Mouse (Mus musculus) liver, embryonic 15.5 days (tissue): Measurements from ENCODE around the gene Calhm3. TPM values are rescaled to one million over a fixed set of nuclear protein-coding genes. Genes with fewer than 3 reads are reported as not detected.
A peak's percentile ranks its signal among the peaks of the same experiment; 100 is the strongest.
"Not testable (repeated sequence)": the region's sequence is repeated elsewhere in the genome, so short reads cannot be mapped to it uniquely, and the experiment has no call there.

Experiments
- ATAC-seq: fragments of 200-750 bp; cut with Nextera tagmentation; 2 replicates; pipeline ENCODE4 v1.8.0; 2017; ENCODE audit warnings: moderate number of reproducible peaks, mild to moderate bottlenecking, moderate library complexity; ENCODE audit not compliant: insufficient read depth
- H3K27ac ChIP-seq: fragments of 300-500 bp; sonication (generic); replicated peaks from 2 replicates; pipeline ENCODE4 v1.5.1; 2015; ENCODE audit warnings: mild to moderate bottlenecking, inconsistent platforms
- H3K27me3 ChIP-seq: fragments of 300-500 bp; sonication (generic); 2 replicates; pipeline ENCODE4 v1.6.1; 2015; ENCODE audit warnings: mild to moderate bottlenecking, inconsistent platforms
- H3K36me3 ChIP-seq: fragments of 300-500 bp; sonication (generic); replicated peaks from 2 replicates; pipeline ENCODE4 v1.6.1; 2015; ENCODE audit warnings: moderate library complexity, mild to moderate bottlenecking, inconsistent platforms
- H3K4me1 ChIP-seq: fragments of 300-500 bp; sonication (generic); replicated peaks from 2 replicates; pipeline ENCODE4 v1.6.1; 2015; ENCODE audit warnings: inconsistent platforms
- H3K4me2 ChIP-seq: fragments of 300-500 bp; sonication (generic); 2 replicates; pipeline ENCODE4 v1.6.1; 2015; ENCODE audit warnings: moderate library complexity, mild to moderate bottlenecking, inconsistent platforms
- H3K4me3 ChIP-seq: fragments of 300-500 bp; sonication (generic); replicated peaks from 2 replicates; pipeline ENCODE4 v1.5.1; 2015; ENCODE audit warnings: mild to moderate bottlenecking, inconsistent platforms
- H3K9ac ChIP-seq: fragments of 300-500 bp; sonication (generic); 2 replicates; pipeline ENCODE4 v1.6.1; 2015; ENCODE audit warnings: moderate library complexity, mild to moderate bottlenecking, inconsistent platforms
- H3K9me3 ChIP-seq: fragments of 300-500 bp; sonication (generic); replicated peaks from 2 replicates; pipeline ENCODE4 v1.6.1; 2016; ENCODE audit warnings: inconsistent platforms
- WGBS: fragments of 180-500 bp; shearing (Covaris S2); methylation state at CpG from one replicate; pipeline ENCODE4 v1.1.7; 2015; ENCODE audit warnings: mixed read lengths; ENCODE audit not compliant: insufficient replicate concordance; 5-methylcytosine and 5-hydroxymethylcytosine counted together
- polyA plus RNA-seq: library from polyadenylated mRNA; unstranded; fragments of >200 nt; fragmentation: Nextera tagmentation; extraction: Ambion mirVana; gene quantifications from 2 replicates; pipeline ENCODE4 v1.2.1, GENCODE M21; 2015

Gene Calhm3
- polyA plus RNA-seq, 1 experiment from 2014 or later: not detected

GRCm38 (mm10) chr19:47139611-47140010, 18.0 kb downstream of the Calhm3 start:
- Histone ChIP-seq H3K27me3 (peaks cover 28% of the 10 kb centered on the region), H3K4me1 (peaks cover 17% of the 10 kb centered on the region)
- not testable (repeated sequence) for H3K9ac ChIP-seq, H3K9me3 ChIP-seq, H3K4me2 ChIP-seq, H3K4me3 ChIP-seq, H3K27ac ChIP-seq, H3K36me3 ChIP-seq, ATAC-seq
- WGBS: 49% methylated on average over 7 of the region's 7 CpGs

GRCm38 (mm10) chr19:47137771-47138421, 19.7 kb downstream of the Calhm3 start, which contains the start of gene Calhm2:
Gene Calhm2, minus strand, starts transcription at chr19:47138294.
- WGBS: 2% methylated on average over 28 of the region's 28 CpGs
- peak; percentile 51 for ATAC-seq
- H3K4me3 ChIP-seq: peak within 1 kb of the TSS; percentile 40
- no peaks in the 10 kb centered on the region for H3K9me3 ChIP-seq
- H3K36me3 ChIP-seq: no peaks in the 10 kb centered on the region
- H3K27ac ChIP-seq: peak within 1 kb of the TSS; percentile 48; the same call in 1 of the 2 replicates
- H3K4me2 ChIP-seq: peak within 1 kb of the TSS; percentile 59
- H3K4me1 ChIP-seq: peaks cover 23% of the 10 kb centered on the region
- peaks cover 21% of the 10 kb centered on the region for H3K27me3 ChIP-seq
- H3K9ac ChIP-seq: no peak within 1 kb of the TSS

- peaks cover 23% of the 10 kb centered on the region for H3K4me1 ChIP-seq
- peak; percentile 35 for ATAC-seq
- H3K36me3 ChIP-seq: peaks cover 6% of the 10 kb centered on the region; the same call in 1 of the 2 replicates
- peak overlapping the region; percentile 59 for H3K4me2 ChIP-seq
- no peaks in the 10 kb centered on the region for H3K9me3 ChIP-seq
- H3K4me3 ChIP-seq: peak overlapping the region; percentile 40
- H3K27me3 ChIP-seq: peaks cover 21% of the 10 kb centered on the region
- H3K27ac ChIP-seq: peak overlapping the region; percentile 48; the same call in 1 of the 2 replicates
- H3K9ac ChIP-seq: no peak overlapping the region
- WGBS: 12% methylated on average over 6 of the region's 6 CpGs
Measured at GRCm38 (mm10) chr19:47137051-47137581, 20.4 kb downstream of the Calhm3 start.

- Histone ChIP-seq H3K9ac (no peak overlapping the region), H3K27me3 (peaks cover 21% of the 10 kb centered on the region), H3K4me1 (peaks cover 23% of the 10 kb centered on the region), H3K27ac (no peak overlapping the region), H3K4me2 (no peak overlapping the region), H3K4me3 (no peak overlapping the region), H3K36me3 (peaks cover 15% of the 10 kb centered on the region), H3K9me3 (no peaks in the 10 kb centered on the region)
- 59% methylated on average over 5 of the region's 5 CpGs for WGBS
- no peak for ATAC-seq
Measured at GRCm38 (mm10) chr19:47136170-47136569, 21.4 kb downstream of the Calhm3 start.

GRCm38 (mm10) chr19:47135568-47135967, 22.0 kb downstream of the Calhm3 start:
- no peaks in the 10 kb centered on the region for H3K9me3 ChIP-seq
- H3K4me1 ChIP-seq: peaks cover 23% of the 10 kb centered on the region
- H3K4me2 ChIP-seq: no peak overlapping the region
- WGBS: 75% methylated on average over 17 of the region's 17 CpGs
- no peak overlapping the region for H3K4me3 ChIP-seq
- ATAC-seq: no peak
- H3K36me3 ChIP-seq: peaks cover 21% of the 10 kb centered on the region
- H3K27me3 ChIP-seq: peaks cover 21% of the 10 kb centered on the region
- no peak overlapping the region for H3K27ac ChIP-seq
- no peak overlapping the region for H3K9ac ChIP-seq

- no peak overlapping the region for H3K27ac ChIP-seq
- 21% methylated on average over 7 of the region's 7 CpGs for WGBS
- H3K27me3 ChIP-seq: peaks cover 9% of the 10 kb centered on the region
- peak; percentile 40 for ATAC-seq
- no peak overlapping the region for H3K4me2 ChIP-seq
- H3K9ac ChIP-seq: no peak overlapping the region
- H3K4me3 ChIP-seq: no peak overlapping the region
- H3K36me3 ChIP-seq: peaks cover 45% of the 10 kb centered on the region
- no peaks in the 10 kb centered on the region for H3K9me3 ChIP-seq
- peaks cover 20% of the 10 kb centered on the region for H3K4me1 ChIP-seq
Measured at GRCm38 (mm10) chr19:47133161-47133560, 24.4 kb downstream of the Calhm3 start.

GRCm38 (mm10) chr19:47130551-47131125, 26.9 kb downstream of the Calhm3 start:
- Histone ChIP-seq H3K9me3 (no peaks in the 10 kb centered on the region), H3K9ac (no peak overlapping the region), H3K27ac (no peak overlapping the region), H3K4me3 (no peak overlapping the region), H3K36me3 (peaks cover 70% of the 10 kb centered on the region), H3K4me2 (no peak overlapping the region), H3K27me3 (no peaks in the 10 kb centered on the region), H3K4me1 (peaks cover 6% of the 10 kb centered on the region; the same call in 1 of the 2 replicates)
- ATAC-seq: no peak
- 85% methylated on average over 15 of the region's 15 CpGs for WGBS

GRCm38 (mm10) chr19:47128835-47129234, 28.7 kb downstream of the Calhm3 start:
- Histone ChIP-seq H3K27ac (no peak overlapping the region), H3K4me3 (no peak overlapping the region), H3K4me1 (peaks cover 6% of the 10 kb centered on the region; the same call in 1 of the 2 replicates), H3K4me2 (no peak overlapping the region), H3K36me3 (peaks cover 87% of the 10 kb centered on the region), H3K9me3 (no peaks in the 10 kb centered on the region), H3K27me3 (no peaks in the 10 kb centered on the region), H3K9ac (no peak overlapping the region)
- ATAC-seq: no peak
- 82% methylated on average over 11 of the region's 11 CpGs for WGBS

- Histone ChIP-seq H3K36me3 (peaks cover 87% of the 10 kb centered on the region), H3K27ac (no peak overlapping the region), H3K9ac (no peak overlapping the region), H3K4me1 (no peaks in the 10 kb centered on the region; the same call in 1 of the 2 replicates), H3K4me3 (no peak overlapping the region), H3K9me3 (no peaks in the 10 kb centered on the region), H3K27me3 (no peaks in the 10 kb centered on the region), H3K4me2 (no peak overlapping the region)
- WGBS: 87% methylated on average over 10 of the region's 10 CpGs
- no peak for ATAC-seq
Measured at GRCm38 (mm10) chr19:47128164-47128563, 29.4 kb downstream of the Calhm3 start.

- Histone ChIP-seq H3K9ac (no peak overlapping the region), H3K27me3 (no peaks in the 10 kb centered on the region), H3K36me3 (peaks cover 74% of the 10 kb centered on the region), H3K4me2 (no peak overlapping the region), H3K4me1 (no peaks in the 10 kb centered on the region), H3K9me3 (no peaks in the 10 kb centered on the region), H3K27ac (no peak overlapping the region), H3K4me3 (no peak overlapping the region)
- no peak for ATAC-seq
- WGBS: 19% methylated on average over 2 of the region's 2 CpGs
Measured at GRCm38 (mm10) chr19:47122802-47123201, 34.8 kb downstream of the Calhm3 start.

GRCm38 (mm10) chr19:47121054-47121453, 36.5 kb downstream of the Calhm3 start:
- Histone ChIP-seq H3K36me3 (peaks cover 75% of the 10 kb centered on the region), H3K9ac (no peak overlapping the region), H3K4me1 (no peaks in the 10 kb centered on the region), H3K4me2 (no peak overlapping the region), H3K9me3 (no peaks in the 10 kb centered on the region), H3K27ac (no peak overlapping the region), H3K4me3 (no peak overlapping the region), H3K27me3 (no peaks in the 10 kb centered on the region)
- WGBS: 32% methylated on average over 4 of the region's 4 CpGs
- no peak for ATAC-seq
